27 mouse cellular contexts compared by ENCODE assay signal in the genomic region with DNA sequence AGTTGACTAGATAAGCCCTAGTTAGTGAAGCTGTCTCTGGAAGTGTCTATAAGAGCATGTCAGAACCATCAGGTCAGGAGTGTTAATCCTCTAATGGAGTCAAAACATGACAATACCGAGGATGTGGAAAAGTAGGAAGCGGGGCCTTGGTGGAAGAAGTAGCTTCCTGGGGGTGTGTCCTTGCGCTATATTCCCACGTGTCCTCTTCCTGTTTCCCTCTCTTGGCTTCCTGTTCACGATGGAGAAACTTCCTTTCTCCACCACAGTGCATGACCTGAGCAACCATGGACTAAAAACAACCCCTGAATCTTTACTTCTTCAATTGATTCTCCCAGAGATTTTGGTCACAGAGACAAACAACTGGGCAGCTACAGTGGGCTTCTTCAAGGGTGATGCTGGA. TPM values are rescaled to one million over a fixed set of nuclear protein-coding genes. Genes with fewer than 3 reads are reported as not detected.
DNase-seq lines count a peak whose midpoint lies in the region; ATAC-seq and TF ChIP-seq lines count a peak whose summit lies in the region.
"Had no signal": no experiment of that assay in that cellular context is flagged by ENCODE, and none has a peak within 500 bp of the region (broad histone marks: within the 10 kb centered on the region; RNA-seq: fewer than 3 reads in every experiment).

No protein-coding gene starts in this region.

- H3K27ac ChIP-seq in liver, embryonic 16.5 days (ENCODE audit: low read length), result no peak overlapping the region
- H3K27ac ChIP-seq in liver, embryonic 11.5 days (ENCODE audit: low read depth, low read length), result no peak overlapping the region
- H3K27ac ChIP-seq in stomach, embryonic 16.5 days (ENCODE audit: low read length), result no peak overlapping the region
- H3K27ac ChIP-seq in stomach, postnatal 0 days (replicated peaks), result no peak overlapping the region
- H3K27ac ChIP-seq in forebrain, embryonic 16.5 days (ENCODE audit: low read length), result no peak overlapping the region
- H3K27ac ChIP-seq: embryonic facial prominence, embryonic 12.5 days; embryonic facial prominence, embryonic 15.5 days; heart, adult 2 months; heart, embryonic 10.5 days; heart, embryonic 13.5 days; hindbrain, embryonic 14.5 days; hindbrain, postnatal 0 days had no signal

- H3K4me3 ChIP-seq in liver, embryonic 16.5 days (ENCODE audit: low read depth, low read length), result no peak overlapping the region
- no peak overlapping the region for H3K4me3 ChIP-seq in liver, embryonic 11.5 days (ENCODE audit: low read depth, low read length)
- H3K4me3 ChIP-seq in stomach, embryonic 16.5 days (replicated peaks; ENCODE audit: low read length), result no peak overlapping the region
- H3K4me3 ChIP-seq in stomach, postnatal 0 days (ENCODE audit: low read depth, low read length), result no peak overlapping the region
- H3K4me3 ChIP-seq in forebrain, embryonic 16.5 days (replicated peaks; ENCODE audit: low read length), result no peak overlapping the region
- H3K4me3 ChIP-seq: embryonic facial prominence, embryonic 12.5 days; embryonic facial prominence, embryonic 15.5 days; heart, adult 2 months; heart, embryonic 10.5 days; heart, embryonic 13.5 days had no signal

- no peak overlapping the region for H3K4me2 ChIP-seq in liver, embryonic 16.5 days (ENCODE audit: low read depth, low read length)
- no peak overlapping the region for H3K4me2 ChIP-seq in liver, embryonic 11.5 days
- no peak overlapping the region for H3K4me2 ChIP-seq in stomach, embryonic 16.5 days (ENCODE audit: low read depth, low read length)
- no peak overlapping the region for H3K4me2 ChIP-seq in stomach, postnatal 0 days (replicated peaks; ENCODE audit: low read depth)
- no peak overlapping the region for H3K4me2 ChIP-seq in forebrain, embryonic 16.5 days (ENCODE audit: low read length)
- H3K4me2 ChIP-seq: embryonic facial prominence, embryonic 12.5 days; embryonic facial prominence, embryonic 15.5 days; heart, embryonic 13.5 days; hindbrain, embryonic 14.5 days had no signal

- 29% methylated on average over 5 of the region's 5 CpGs for WGBS in liver, embryonic 16.5 days (ENCODE audit: insufficient replicate concordance)
- 46% methylated on average over 5 of the region's 5 CpGs for WGBS in liver, embryonic 11.5 days
- 68% methylated on average over 5 of the region's 5 CpGs for WGBS in stomach, embryonic 16.5 days
- 77% methylated on average over 5 of the region's 5 CpGs for WGBS in stomach, postnatal 0 days
- WGBS in forebrain, embryonic 16.5 days, result 88% methylated on average over 5 of the region's 5 CpGs

- DNase-seq in liver, embryonic 11.5 days (ENCODE audit: low spot score), result no peak
- no peak for DNase-seq in stomach, postnatal 0 days (ENCODE audit: low spot score)
- no peak for DNase-seq in embryo, embryonic 10.5 days (ENCODE audit: low spot score)
- DNase-seq: adrenal gland, adult 8-10 months; adrenal gland, postnatal 25 days; cerebellum, adult 11 months; cerebellum, adult 2 months; cerebellum, adult 9-11 months; cerebellum, postnatal 25 days; gastrocnemius, postnatal 25 days; heart, adult 2 months; heart, postnatal 14 days; heart, postnatal 4 days had no signal

- ATAC-seq in liver, embryonic 16.5 days (ENCODE audit: low read depth), result 0 out of 2 replicates have a peak, but pooled peaks have one; percentile 7
- ATAC-seq in liver, embryonic 11.5 days (replicated peaks; ENCODE audit: low FRiP score), result no peak
- no peak for ATAC-seq in stomach, embryonic 16.5 days (ENCODE audit: insufficient read depth, low FRiP score)
- ATAC-seq in stomach, postnatal 0 days (ENCODE audit: low FRiP score, low TSS enrichment), result no peak
- peak; percentile 42 for ATAC-seq in common myeloid progenitor, adult 5-6 weeks (replicated peaks; ENCODE audit: low read depth, poor library complexity, severe bottlenecking)
- ATAC-seq in megakaryocyte progenitor cell, adult 5-6 weeks (replicated peaks; ENCODE audit: poor library complexity), result peak; percentile 64
- ATAC-seq in forebrain, embryonic 16.5 days, result no peak
- ATAC-seq: CD4-positive, CD25-positive, alpha-beta regulatory T cell, adult 4 months; forebrain, embryonic 14.5 days; hindbrain, postnatal 0 days; inflammation-experienced regulatory T-cells, adult 6 months had no signal

- H3K9ac ChIP-seq in liver, embryonic 16.5 days (ENCODE audit: low read depth, low read length), result no peak overlapping the region
- H3K9ac ChIP-seq in liver, embryonic 11.5 days (ENCODE audit: low read depth, low read length), result no peak overlapping the region
- peak overlapping the region; percentile 9; the same call in 1 of the 2 replicates for H3K9ac ChIP-seq in stomach, embryonic 16.5 days (ENCODE audit: low read length)
- no peak overlapping the region for H3K9ac ChIP-seq in stomach, postnatal 0 days (ENCODE audit: low read length)
- no peak overlapping the region for H3K9ac ChIP-seq in forebrain, embryonic 16.5 days (replicated peaks; ENCODE audit: low read depth, low read length)
- H3K9ac ChIP-seq: embryonic facial prominence, embryonic 12.5 days; embryonic facial prominence, embryonic 15.5 days; heart, embryonic 13.5 days; hindbrain, embryonic 14.5 days had no signal

- H3K27me3 ChIP-seq in liver, embryonic 16.5 days (ENCODE audit: control insufficient read depth, insufficient read depth, low read depth, low read length), result no peaks in the 10 kb centered on the region
- H3K27me3 ChIP-seq in liver, embryonic 11.5 days (replicated peaks; ENCODE audit: control insufficient read depth, insufficient read depth, low read length), result no peaks in the 10 kb centered on the region
- no peaks in the 10 kb centered on the region for H3K27me3 ChIP-seq in stomach, embryonic 16.5 days (ENCODE audit: control insufficient read depth, insufficient read depth, low read length)
- no peaks in the 10 kb centered on the region for H3K27me3 ChIP-seq in stomach, postnatal 0 days (ENCODE audit: control insufficient read depth, insufficient read depth, low read length)
- no peaks in the 10 kb centered on the region for H3K27me3 ChIP-seq in forebrain, embryonic 16.5 days (replicated peaks; ENCODE audit: control insufficient read depth, insufficient read depth, low read length)
- H3K27me3 ChIP-seq: embryonic facial prominence, embryonic 12.5 days; embryonic facial prominence, embryonic 15.5 days had no signal

- H3K4me1 ChIP-seq in liver, embryonic 16.5 days (ENCODE audit: control insufficient read depth, low read depth, low read length), result no peaks in the 10 kb centered on the region
- 0 out of 2 replicates have a peak, but pooled peaks cover 4% of the 10 kb centered on the region for H3K4me1 ChIP-seq in liver, embryonic 11.5 days (replicated peaks; ENCODE audit: control insufficient read depth, insufficient read depth, low read length)
- peaks cover 3% of the 10 kb centered on the region; the same call in 1 of the 2 replicates for H3K4me1 ChIP-seq in stomach, embryonic 16.5 days (ENCODE audit: control insufficient read depth, insufficient read depth, low read length)
- no peaks in the 10 kb centered on the region for H3K4me1 ChIP-seq in stomach, postnatal 0 days (replicated peaks; ENCODE audit: control insufficient read depth, insufficient read depth)
- H3K4me1 ChIP-seq in forebrain, embryonic 16.5 days (replicated peaks; ENCODE audit: control insufficient read depth, insufficient read depth, low read length), result 0 out of 2 replicates have a peak, but pooled peaks cover 4% of the 10 kb centered on the region
- H3K4me1 ChIP-seq: embryonic facial prominence, embryonic 12.5 days had no signal

- TF ChIP-seq EP300 in stomach, postnatal 0 days (optimal IDR thresholded peaks at IDR 0.05), result no peak

- no peak for TF ChIP-seq CTCF in stomach, postnatal 0 days (IDR thresholded peaks at IDR 0.05; ENCODE audit: low read depth)

- H3K36me3 ChIP-seq in liver, embryonic 16.5 days (ENCODE audit: control insufficient read depth, insufficient read depth), result no peaks in the 10 kb centered on the region
- H3K36me3 ChIP-seq in liver, embryonic 11.5 days (ENCODE audit: control insufficient read depth, insufficient read depth, low read length), result no peaks in the 10 kb centered on the region; the same call in 1 of the 2 replicates
- no peaks in the 10 kb centered on the region; the same call in 1 of the 2 replicates for H3K36me3 ChIP-seq in stomach, embryonic 16.5 days (ENCODE audit: control insufficient read depth, insufficient read depth, low read length)
- H3K36me3 ChIP-seq in stomach, postnatal 0 days (ENCODE audit: control insufficient read depth, insufficient read depth, low read length), result peaks cover 8% of the 10 kb centered on the region; the same call in 1 of the 2 replicates
- no peaks in the 10 kb centered on the region; the same call in 1 of the 2 replicates for H3K36me3 ChIP-seq in forebrain, embryonic 16.5 days (ENCODE audit: control insufficient read depth, insufficient read depth)

- H3K9me3 ChIP-seq in liver, embryonic 16.5 days (replicated peaks; ENCODE audit: control insufficient read depth, low read length), result no peaks in the 10 kb centered on the region
- no peaks in the 10 kb centered on the region for H3K9me3 ChIP-seq in liver, embryonic 11.5 days (ENCODE audit: control insufficient read depth, low read length)
- H3K9me3 ChIP-seq in stomach, embryonic 16.5 days (replicated peaks; ENCODE audit: control insufficient read depth, low read length), result no peaks in the 10 kb centered on the region
- no peaks in the 10 kb centered on the region for H3K9me3 ChIP-seq in stomach, postnatal 0 days (ENCODE audit: control insufficient read depth, low read length)
- H3K9me3 ChIP-seq in forebrain, embryonic 16.5 days (ENCODE audit: control insufficient read depth, low read length), result no peaks in the 10 kb centered on the region
- H3K9me3 ChIP-seq: embryonic facial prominence, embryonic 12.5 days; embryonic facial prominence, embryonic 15.5 days; heart, embryonic 10.5 days; heart, embryonic 13.5 days had no signal

RNA-seq across cellular contexts. Expression of gene Coq7, which starts 11.1 kb away (rescaled TPM):
- polyA plus RNA-seq in liver, embryonic 16.5 days (2015; fragmentation: Nextera tagmentation; extraction: Ambion mirVana), result 31.5 and 32.7 TPM in 2 replicates
- 104 and 114 TPM in 2 replicates for polyA plus RNA-seq in liver, embryonic 11.5 days (2014; fragmentation: Nextera tagmentation; extraction: Ambion mirVana)
- 88.7 and 90.9 TPM in 2 replicates for polyA plus RNA-seq in stomach, embryonic 16.5 days (2015; fragmentation: Nextera tagmentation; extraction: Ambion mirVana)
- 83.6 and 86.9 TPM in 2 replicates for polyA plus RNA-seq in stomach, postnatal 0 days (2015; fragmentation: Nextera tagmentation; extraction: Ambion mirVana)
- 19.0 and 23.5 TPM in 2 replicates for total RNA-seq in common myeloid progenitor, adult 5-6 weeks (2017)
- 32.5 and 36.9 TPM in 2 replicates for total RNA-seq in megakaryocyte progenitor cell, adult 5-6 weeks (2015)
- 32.6 and 39.1 TPM in 2 replicates for total RNA-seq in megakaryocyte progenitor cell, adult 5-6 weeks (2017)
- 69.3 and 78.2 TPM in 2 replicates for polyA plus RNA-seq in forebrain, embryonic 16.5 days (2015; fragmentation: Nextera tagmentation; extraction: Ambion mirVana)

RNA-seq across cellular contexts. Expression of gene Itpripl2, which starts 30.3 kb away (rescaled TPM):
- 0.96 and 1.0 TPM in 2 replicates for polyA plus RNA-seq in liver, embryonic 16.5 days (2015; fragmentation: Nextera tagmentation; extraction: Ambion mirVana)
- polyA plus RNA-seq in liver, embryonic 11.5 days (2014; fragmentation: Nextera tagmentation; extraction: Ambion mirVana), result 1.0 and 1.1 TPM in 2 replicates
- polyA plus RNA-seq in stomach, embryonic 16.5 days (2015; fragmentation: Nextera tagmentation; extraction: Ambion mirVana), result 5.0 and 5.4 TPM in 2 replicates
- polyA plus RNA-seq in stomach, postnatal 0 days (2015; fragmentation: Nextera tagmentation; extraction: Ambion mirVana), result 6.1 and 6.7 TPM in 2 replicates
- total RNA-seq in common myeloid progenitor, adult 5-6 weeks (2017), result 6.5 and 8.3 TPM in 2 replicates
- 7.2 and 10.1 TPM in 2 replicates for total RNA-seq in megakaryocyte progenitor cell, adult 5-6 weeks (2015)
- 15.2 and 17.6 TPM in 2 replicates for total RNA-seq in megakaryocyte progenitor cell, adult 5-6 weeks (2017)
- 0.75 and 0.89 TPM in 2 replicates for polyA plus RNA-seq in forebrain, embryonic 16.5 days (2015; fragmentation: Nextera tagmentation; extraction: Ambion mirVana)

Comparison
In these comparisons a context has a peak if more than half of its experiments do, and no peak if none do; other contexts are left out.
1. ATAC-seq: peak in liver, embryonic 16.5 days (single experiment), common myeloid progenitor, adult 5-6 weeks (single experiment) and megakaryocyte progenitor cell, adult 5-6 weeks (single experiment); none in liver, embryonic 11.5 days (single experiment), stomach, embryonic 16.5 days (single experiment), stomach, postnatal 0 days (single experiment) and forebrain, embryonic 16.5 days (single experiment).